Mouse (Mus musculus): ENCODE results near the gene Cd47. TPM values are rescaled to one million over a fixed set of nuclear protein-coding genes. Genes with fewer than 3 reads are reported as not detected.
A peak's percentile ranks its signal among the peaks of the same experiment; 100 is the strongest.

Gene Cd47
- polyA plus RNA-seq, 1 experiment: 56.8 TPM

DNA sequence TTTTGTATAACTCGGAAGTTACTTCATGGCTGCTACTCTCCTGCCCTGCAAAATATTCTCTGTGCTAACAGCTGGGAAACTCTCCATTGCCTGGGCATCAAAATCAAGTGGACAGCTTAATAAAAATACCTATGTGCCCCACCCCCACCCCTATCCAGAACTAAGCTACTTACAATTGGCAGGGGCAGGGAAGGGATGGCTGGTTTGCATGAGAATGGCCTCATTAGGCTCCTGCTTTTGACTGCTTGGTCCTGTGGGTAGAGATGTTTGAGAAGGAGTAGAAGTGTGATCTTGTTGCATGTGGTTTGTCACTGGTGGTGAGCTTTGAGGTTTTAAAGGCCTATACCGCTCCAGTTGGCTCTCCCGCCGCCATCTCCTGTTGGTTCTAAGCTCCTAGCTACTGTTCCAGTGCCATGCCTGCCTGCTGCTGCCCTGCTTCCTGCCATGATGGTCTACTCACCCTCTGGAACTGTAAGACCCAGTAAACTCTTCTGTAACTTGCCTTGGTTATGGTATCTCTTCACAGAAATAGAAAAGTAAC lies 31.8 kb upstream of the Cd47 start:
- peaks cover 4% of the 10 kb centered on the region; the same call in 1 of the 2 replicates for H3K4me1 ChIP-seq (ENCODE audit: control insufficient read depth, insufficient read depth, insufficient read length)
- H3K27ac ChIP-seq (ENCODE audit: insufficient read depth, low read length): no peak overlapping the region

DNA sequence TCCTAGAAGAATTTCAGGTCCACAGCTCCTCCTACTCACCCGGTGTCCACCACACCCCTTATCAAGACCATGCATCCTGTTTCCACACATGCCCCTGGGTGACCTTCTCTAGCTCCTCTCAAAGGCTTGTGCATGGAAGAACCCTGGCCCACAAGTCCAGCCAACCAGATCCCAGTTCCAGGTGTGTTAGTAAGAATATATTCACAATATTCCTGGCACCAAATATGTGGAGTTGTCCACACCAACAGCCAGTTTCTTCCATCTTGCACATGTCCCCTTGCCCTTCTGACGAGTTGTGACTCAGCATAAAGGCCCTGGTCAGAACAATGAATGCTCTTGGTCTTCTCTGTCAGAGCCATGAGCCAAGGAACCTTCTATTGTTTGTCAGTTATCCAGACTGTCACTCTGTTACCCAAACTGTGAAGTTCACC lies 30.5 kb upstream of the Cd47 start:
- H3K27me3 ChIP-seq (ENCODE audit: control insufficient read depth, insufficient read depth, low read length): no peaks in the 10 kb centered on the region
- no peak for DNase-seq (ENCODE audit: low read depth in 1 of 2, low spot score in 2 of 2)
- H3K4me1 ChIP-seq (ENCODE audit: control insufficient read depth, insufficient read depth, insufficient read length): peaks cover 15% of the 10 kb centered on the region; the same call in 1 of the 2 replicates
- no peak for TF ChIP-seq POLR2A (IDR thresholded peaks at IDR 0.05; ENCODE audit: low read depth, low read length)
- no peak for TF ChIP-seq CTCF (IDR thresholded peaks at IDR 0.05; ENCODE audit: extremely low read depth, insufficient read depth, insufficient read length, insufficient replicate concordance)
- no peak overlapping the region for H3K4me3 ChIP-seq (ENCODE audit: extremely low read depth, insufficient read depth, insufficient read length)
- no peaks in the 10 kb centered on the region for H3K36me3 ChIP-seq (ENCODE audit: control insufficient read depth, insufficient read depth, low read length)
- no peak overlapping the region for H3K27ac ChIP-seq (ENCODE audit: insufficient read depth, low read length)
- WGBS: 45% methylated on average over 2 of the region's 2 CpGs

More for the DNA sequence above, 31.8 kb upstream of the Cd47 start:
- Histone ChIP-seq H3K4me3 (ENCODE audit: extremely low read depth, insufficient read depth, insufficient read length) (no peak overlapping the region), H3K27me3 (ENCODE audit: control insufficient read depth, insufficient read depth, low read length) (no peaks in the 10 kb centered on the region), H3K36me3 (ENCODE audit: control insufficient read depth, insufficient read depth, low read length) (no peaks in the 10 kb centered on the region)
- 70% methylated on average over 4 of the region's 4 CpGs for WGBS
- no peak for TF ChIP-seq CTCF (IDR thresholded peaks at IDR 0.05; ENCODE audit: extremely low read depth, insufficient read depth, insufficient read length, insufficient replicate concordance)
- no peak for TF ChIP-seq POLR2A (IDR thresholded peaks at IDR 0.05; ENCODE audit: low read depth, low read length)
- no peak for DNase-seq (ENCODE audit: low read depth in 1 of 2, low spot score in 2 of 2)

GRCm38 (mm10) chr16:49770320-49771189 lies 29.8 kb upstream of the Cd47 start:
- DNase-seq (ENCODE audit: low read depth in 1 of 2, low spot score in 2 of 2): no peak
- WGBS: 42% methylated on average over 12 of the region's 12 CpGs
- no peak overlapping the region for H3K4me3 ChIP-seq (ENCODE audit: extremely low read depth, insufficient read depth, insufficient read length)
- H3K27ac ChIP-seq (ENCODE audit: insufficient read depth, low read length): no peak overlapping the region
- H3K27me3 ChIP-seq (ENCODE audit: control insufficient read depth, insufficient read depth, low read length): no peaks in the 10 kb centered on the region
- H3K36me3 ChIP-seq (ENCODE audit: control insufficient read depth, insufficient read depth, low read length): no peaks in the 10 kb centered on the region
- peaks cover 20% of the 10 kb centered on the region; the same call in 1 of the 2 replicates for H3K4me1 ChIP-seq (ENCODE audit: control insufficient read depth, insufficient read depth, insufficient read length)
- no peak for TF ChIP-seq CTCF (IDR thresholded peaks at IDR 0.05; ENCODE audit: extremely low read depth, insufficient read depth, insufficient read length, insufficient replicate concordance)
- TF ChIP-seq POLR2A (IDR thresholded peaks at IDR 0.05; ENCODE audit: low read depth, low read length): no peak

DNA sequence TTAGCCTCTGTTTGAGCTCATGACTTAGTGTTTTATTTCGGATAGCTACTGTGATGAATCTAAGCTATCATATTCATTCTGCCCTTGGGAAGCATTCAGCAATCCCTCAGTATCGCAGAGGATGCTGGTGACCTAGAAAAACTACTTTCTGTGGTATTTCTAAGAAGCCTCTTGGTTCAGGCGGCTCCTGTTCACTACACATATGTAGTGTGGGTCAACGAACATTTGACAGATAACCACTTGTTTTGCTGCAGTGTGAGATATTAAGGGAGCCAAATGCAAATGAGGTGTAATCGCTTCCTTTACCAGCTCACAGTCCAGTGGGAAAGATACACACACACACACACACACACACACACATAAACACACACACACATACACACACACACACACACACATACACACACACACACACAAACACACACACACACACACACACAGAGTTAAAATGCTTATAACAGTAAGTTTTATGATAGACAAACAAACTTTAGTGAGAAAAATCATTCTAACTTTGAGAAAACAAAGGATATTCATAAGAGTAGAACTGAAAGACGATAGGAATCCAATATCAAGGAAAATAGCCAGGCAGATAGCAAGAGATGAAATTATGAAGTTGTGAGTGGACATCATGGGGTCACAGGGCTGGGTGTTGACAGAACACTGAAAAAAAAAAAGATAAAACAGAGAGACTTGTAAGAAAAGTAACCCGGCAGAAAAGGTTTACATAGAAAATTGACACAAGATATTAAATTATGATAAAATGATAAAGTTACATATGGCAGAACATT lies 28.5 kb upstream of the Cd47 start:
- 30% methylated on average over 7 of the region's 7 CpGs for WGBS
- Histone ChIP-seq H3K27ac (ENCODE audit: insufficient read depth, low read length) (no peak overlapping the region), H3K4me3 (ENCODE audit: extremely low read depth, insufficient read depth, insufficient read length) (no peak overlapping the region), H3K27me3 (ENCODE audit: control insufficient read depth, insufficient read depth, low read length) (no peaks in the 10 kb centered on the region), H3K36me3 (ENCODE audit: control insufficient read depth, insufficient read depth, low read length) (no peaks in the 10 kb centered on the region), H3K4me1 (ENCODE audit: control insufficient read depth, insufficient read depth, insufficient read length) (peaks cover 20% of the 10 kb centered on the region; the same call in 1 of the 2 replicates)
- DNase-seq (ENCODE audit: low read depth in 1 of 2, low spot score in 2 of 2): no peak
- TF ChIP-seq CTCF (IDR thresholded peaks at IDR 0.05; ENCODE audit: extremely low read depth, insufficient read depth, insufficient read length, insufficient replicate concordance): no peak
- TF ChIP-seq POLR2A (IDR thresholded peaks at IDR 0.05; ENCODE audit: low read depth, low read length): no peak

DNA sequence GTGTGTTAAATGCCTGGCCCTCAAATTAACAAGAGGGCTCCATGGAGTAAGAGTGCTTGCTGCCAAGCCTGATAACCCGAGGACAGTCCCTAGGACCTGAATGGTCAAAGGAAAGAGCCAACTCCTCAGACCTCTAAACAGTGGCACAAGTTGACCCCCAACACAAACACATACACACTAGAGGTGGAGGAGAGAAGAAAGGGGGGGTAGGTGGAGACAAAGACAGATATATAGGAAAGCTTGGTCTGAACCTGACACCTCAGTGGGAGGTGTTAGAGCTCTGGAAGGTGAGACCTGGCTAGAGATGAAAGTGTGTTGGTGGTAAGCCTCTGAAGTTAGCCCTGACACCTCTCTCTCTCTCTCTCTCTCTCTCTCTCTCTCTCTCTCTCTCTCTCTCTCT lies 27.8 kb upstream of the Cd47 start:
- TF ChIP-seq CTCF (IDR thresholded peaks at IDR 0.05; ENCODE audit: extremely low read depth, insufficient read depth, insufficient read length, insufficient replicate concordance) (no peak), POLR2A (IDR thresholded peaks at IDR 0.05; ENCODE audit: low read depth, low read length) (no peak)
- DNase-seq (ENCODE audit: low read depth in 1 of 2, low spot score in 2 of 2): no peak
- Histone ChIP-seq H3K4me3 (ENCODE audit: extremely low read depth, insufficient read depth, insufficient read length) (no peak overlapping the region), H3K27ac (ENCODE audit: insufficient read depth, low read length) (peak overlapping the region; percentile 4; the same call in 1 of the 2 replicates), H3K27me3 (ENCODE audit: control insufficient read depth, insufficient read depth, low read length) (no peaks in the 10 kb centered on the region), H3K4me1 (ENCODE audit: control insufficient read depth, insufficient read depth, insufficient read length) (peaks cover 20% of the 10 kb centered on the region; the same call in 1 of the 2 replicates), H3K36me3 (ENCODE audit: control insufficient read depth, insufficient read depth, low read length) (no peaks in the 10 kb centered on the region)
- WGBS: 77% methylated on average over 1 of the region's 1 CpGs

DNA sequence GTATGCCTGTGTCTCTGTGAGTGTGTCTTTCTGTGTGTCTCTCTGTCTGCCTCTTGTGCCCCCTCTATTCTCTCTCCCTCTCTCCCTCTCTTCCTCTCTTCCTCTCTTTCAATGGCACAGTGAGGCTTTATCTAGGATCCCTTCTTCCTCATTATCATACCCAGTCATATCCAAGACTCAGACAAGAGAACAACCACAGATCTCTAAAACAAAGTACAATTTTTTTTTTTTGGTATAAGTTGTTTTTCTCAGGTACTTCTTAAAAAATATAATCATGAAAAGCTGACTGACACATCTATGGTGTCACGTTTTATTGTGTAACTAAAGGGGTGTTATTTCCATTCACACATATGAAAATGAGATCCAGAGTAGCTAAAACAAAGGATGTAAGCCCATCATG lies 27.3 kb upstream of the Cd47 start:
- H3K4me1 ChIP-seq (ENCODE audit: control insufficient read depth, insufficient read depth, insufficient read length): peaks cover 20% of the 10 kb centered on the region; the same call in 1 of the 2 replicates
- H3K27ac ChIP-seq (ENCODE audit: insufficient read depth, low read length): peak overlapping the region; percentile 4; the same call in 1 of the 2 replicates
- TF ChIP-seq POLR2A (IDR thresholded peaks at IDR 0.05; ENCODE audit: low read depth, low read length) (no peak), CTCF (IDR thresholded peaks at IDR 0.05; ENCODE audit: extremely low read depth, insufficient read depth, insufficient read length, insufficient replicate concordance) (no peak)
- H3K27me3 ChIP-seq (ENCODE audit: control insufficient read depth, insufficient read depth, low read length): no peaks in the 10 kb centered on the region
- no peak for DNase-seq (ENCODE audit: low read depth in 1 of 2, low spot score in 2 of 2)
- no peaks in the 10 kb centered on the region for H3K36me3 ChIP-seq (ENCODE audit: control insufficient read depth, insufficient read depth, low read length)
- WGBS: 62% methylated on average over 1 of the region's 1 CpGs
- no peak overlapping the region for H3K4me3 ChIP-seq (ENCODE audit: extremely low read depth, insufficient read depth, insufficient read length)
